Mouse (Mus musculus) CH12.LX (cell line): ENCODE results near the gene Snx30. TPM values are rescaled to one million over a fixed set of nuclear protein-coding genes. Genes with fewer than 3 reads are reported as not detected.

ENCODE experiments used
- DNase-seq: peaks from one replicate; pipeline ENCODE4 v3.0.0-alpha.2; 2013; ENCODE audit errors: extremely low read depth
- H3K27ac ChIP-seq: 2 replicates; pipeline ENCODE4 v1.5.1; 2012; ENCODE audit warnings: low read depth, mild to moderate bottlenecking, control low read depth, moderate library complexity; ENCODE audit not compliant: insufficient read depth
- H3K27me3 ChIP-seq: replicated peaks from 2 replicates; pipeline ENCODE3; 2012; ENCODE audit warnings: inconsistent platforms
- H3K36me3 ChIP-seq, 2 experiments: replicated peaks in 1 of 2; 2 replicates each; pipeline versions ENCODE3 to v1.6.1; 2012; ENCODE audit warnings: inconsistent platforms in 1 of 2, low read length in 1 of 2, mild to moderate bottlenecking in 1 of 2, mixed read lengths in 1 of 2, moderate library complexity in 1 of 2; ENCODE audit not compliant: control insufficient read depth in 1 of 2, insufficient read depth in 1 of 2
- H3K4me1 ChIP-seq, 2 experiments: 2 replicates each; pipeline ENCODE4 v1.6.1; 2012; ENCODE audit warnings: inconsistent platforms in 1 of 2, moderate library complexity in 1 of 2; ENCODE audit not compliant: insufficient read depth in 2 of 2, control insufficient read depth in 1 of 2
- H3K4me2 ChIP-seq: 2 replicates; pipeline ENCODE4 v1.6.1; 2012; ENCODE audit warnings: low read depth, mild to moderate bottlenecking, control low read depth; ENCODE audit not compliant: poor library complexity, insufficient read depth, severe bottlenecking
- H3K4me3 ChIP-seq, 3 experiments: fragments of 150-350 bp in 1 of 3; sonication (generic) in 1 of 3; replicated peaks in 1 of 3; 2 replicates each; pipeline versions ENCODE3 to v1.5.1; 2011 to 2012; ENCODE audit warnings: low read depth in 2 of 3, low read length in 2 of 3, mild to moderate bottlenecking in 2 of 3, moderate library complexity in 2 of 3, control low read depth in 1 of 3, improper control_type of control experiment in 1 of 3, inconsistent platforms in 1 of 3, mixed read lengths in 1 of 3; ENCODE audit not compliant: poor library complexity in 1 of 3
- H3K79me2 ChIP-seq: replicated peaks from 2 replicates; pipeline ENCODE4 v1.6.1; 2012; ENCODE audit warnings: mild to moderate bottlenecking, moderate library complexity; ENCODE audit not compliant: control insufficient read depth, poor library complexity, insufficient read depth, severe bottlenecking; ENCODE audit errors: extremely low read depth
- H3K9ac ChIP-seq: 2 replicates; pipeline ENCODE4 v1.6.1; 2012; ENCODE audit warnings: low read depth, mild to moderate bottlenecking, control low read depth, moderate library complexity; ENCODE audit not compliant: insufficient read depth
- H3K9me3 ChIP-seq: replicated peaks from 2 replicates; pipeline ENCODE3; 2012; ENCODE audit warnings: low read length, inconsistent platforms, mixed read lengths
- CHD2 ChIP-seq: IDR thresholded peaks from 2 replicates; pipeline ENCODE4 v1.6.1; 2011; ENCODE audit warnings: low read length, improper control_type of control experiment
- CTCF ChIP-seq, 2 experiments: IDR thresholded peaks in 1 of 2; conservative IDR thresholded peaks in 1 of 2; 2 replicates each; pipeline ENCODE4 v1.5.1; 2011 to 2012; ENCODE audit warnings: low read depth in 2 of 2, low read length in 2 of 2, improper control_type of control experiment in 1 of 2, inconsistent platforms in 1 of 2, mild to moderate bottlenecking in 1 of 2, moderate library complexity in 1 of 2
- E2F4 ChIP-seq: IDR thresholded peaks from 2 replicates; pipeline ENCODE4 v1.6.1; 2011; ENCODE audit warnings: low read depth, low read length, improper control_type of control experiment; ENCODE audit not compliant: insufficient replicate concordance
- EP300 ChIP-seq: IDR thresholded peaks from 2 replicates; pipeline ENCODE4 v1.6.1; 2011; ENCODE audit warnings: low read length, improper control_type of control experiment
- HCFC1 ChIP-seq: IDR thresholded peaks from 2 replicates; pipeline ENCODE4 v1.6.1; 2012; ENCODE audit warnings: low read depth, mild to moderate bottlenecking, inconsistent platforms, low read length, improper control_type of control experiment
- IRF4 ChIP-seq: IDR thresholded peaks from 2 replicates; pipeline ENCODE4 v1.6.1; 2014; ENCODE audit warnings: low read depth, mild to moderate bottlenecking, inconsistent platforms, low read length, improper control_type of control experiment
- KAT2A ChIP-seq: IDR thresholded peaks from 2 replicates; pipeline ENCODE4 v1.6.1; 2012; ENCODE audit warnings: low read length, improper control_type of control experiment, inconsistent platforms; ENCODE audit not compliant: insufficient replicate concordance
- MAFK ChIP-seq: IDR thresholded peaks from 2 replicates; pipeline ENCODE4 v1.6.1; 2011; ENCODE audit warnings: low read length, improper control_type of control experiment; ENCODE audit not compliant: insufficient replicate concordance
- MAX ChIP-seq: IDR thresholded peaks from 2 replicates; pipeline ENCODE4 v1.6.1; 2011; ENCODE audit warnings: low read length, improper control_type of control experiment
- MAZ ChIP-seq: IDR thresholded peaks from 2 replicates; pipeline ENCODE4 v1.6.1; 2012; ENCODE audit warnings: low read depth, mild to moderate bottlenecking, inconsistent platforms, low read length, improper control_type of control experiment, moderate library complexity
- NRF1 ChIP-seq: IDR thresholded peaks from 2 replicates; pipeline ENCODE4 v1.6.1; 2014; ENCODE audit warnings: low read depth, mild to moderate bottlenecking, inconsistent platforms, low read length, improper control_type of control experiment, moderate library complexity
- PAX5 ChIP-seq: IDR thresholded peaks from 2 replicates; pipeline ENCODE4 v1.6.1; 2012; ENCODE audit warnings: low read length, inconsistent platforms, mixed read lengths
- POLR2A ChIP-seq: IDR thresholded peaks from 2 replicates; pipeline ENCODE4 v1.6.1; 2011; ENCODE audit warnings: low read depth, mild to moderate bottlenecking, improper control_type of control experiment, low read length
- SMC3 ChIP-seq: IDR thresholded peaks from 2 replicates; pipeline ENCODE4 v1.6.1; 2011; ENCODE audit warnings: low read depth, low read length, improper control_type of control experiment
- TBP ChIP-seq: conservative IDR thresholded peaks from 2 replicates; pipeline ENCODE4 v1.6.1; 2011; ENCODE audit warnings: low read depth, low read length, improper control_type of control experiment
- UBTF ChIP-seq: IDR thresholded peaks from 2 replicates; pipeline ENCODE4 v1.6.1; 2012; ENCODE audit warnings: low read depth, mild to moderate bottlenecking, inconsistent platforms, low read length, improper control_type of control experiment, moderate library complexity
- USF1 ChIP-seq: IDR thresholded peaks from 2 replicates; pipeline ENCODE4 v1.6.1; 2014; ENCODE audit warnings: low read depth, mild to moderate bottlenecking, inconsistent platforms, low read length, improper control_type of control experiment
- USF2 ChIP-seq: conservative IDR thresholded peaks from 2 replicates; pipeline ENCODE4 v1.6.1; 2011; ENCODE audit warnings: low read depth, low read length, improper control_type of control experiment
- ZC3H11A ChIP-seq: IDR thresholded peaks from 2 replicates; pipeline ENCODE4 v1.6.1; 2012; ENCODE audit warnings: low read depth, mild to moderate bottlenecking, inconsistent platforms, low read length, improper control_type of control experiment
- ZMIZ1 ChIP-seq: IDR thresholded peaks from 2 replicates; pipeline ENCODE4 v1.6.1; 2012; ENCODE audit warnings: low read depth, mild to moderate bottlenecking, inconsistent platforms, low read length, improper control_type of control experiment
- ZNF384 ChIP-seq: IDR thresholded peaks from 2 replicates; pipeline ENCODE4 v1.6.1; 2012; ENCODE audit warnings: low read depth, low read length, improper control_type of control experiment, inconsistent platforms
- dilution Hi-C: fragments of 300-500 bp; cut with MboI; formaldehyde crosslinking; loops from 2 replicates; pipeline ENCODE4 v1.14.3; 2020; ENCODE audit warnings: low sequenced_read_pairs; ENCODE audit not compliant: extremely low pct_unique_long_range_greater_than_20kb, extremely low pct_ligation_motif_present
- in situ Hi-C: fragments of 300-500 bp; cut with MboI; formaldehyde crosslinking; loops from 3 replicates; pipeline ENCODE4 v1.14.3; 2019; ENCODE audit warnings: low sequenced_read_pairs, low pct_ligation_motif_present, low pct_unique_long_range_greater_than_20kb, mixed read lengths
- polyA plus RNA-seq: library from polyadenylated mRNA; unstranded; fragments of >175 nt; gene quantifications from 2 replicates; pipeline ENCODE4 v1.2.1, GENCODE M21; 2012; ENCODE audit warnings: low read depth; ENCODE audit not compliant: insufficient read length
- total RNA-seq, 2 experiments: library from RNA; depleted of rRNA; stranded (reverse); fragments of 300-350 nt in 1 of 2; fragments of >200 nt in 1 of 2; gene quantifications; 2 replicates each; pipeline ENCODE4 v1.2.3; 2012 to 2014

Gene Snx30
- total and polyA plus RNA-seq, 3 experiments, result 7.9 to 16.9 (median 8.4) TPM

DNA sequence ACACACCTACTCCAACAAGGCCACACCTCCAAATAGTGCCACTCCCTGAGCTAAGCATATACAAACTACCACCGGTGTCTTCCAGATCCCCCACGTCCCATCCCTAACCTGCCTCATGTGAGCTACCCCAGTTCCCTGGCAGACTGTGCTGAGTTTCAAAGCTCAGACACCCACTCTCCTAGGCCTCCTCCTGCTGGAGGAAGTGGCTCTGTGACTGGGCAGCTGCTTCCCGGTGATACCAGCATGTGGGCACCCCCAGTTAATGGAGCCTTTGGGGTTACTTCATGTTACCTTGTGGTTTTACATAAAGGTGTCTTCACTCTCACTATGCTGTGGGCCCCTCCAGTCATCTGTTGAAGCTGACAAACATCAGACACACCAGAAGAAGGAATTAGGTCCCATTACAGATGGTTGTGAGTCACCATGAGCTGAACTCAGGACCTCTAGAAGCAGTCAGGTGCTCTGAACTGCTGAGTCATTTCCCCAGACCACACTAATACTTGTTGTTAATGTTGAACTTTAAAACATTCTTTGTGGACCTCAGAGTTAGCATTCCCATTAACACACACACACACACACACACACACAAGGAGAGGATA, 89.4 kb downstream of the Snx30 start (continued):
- no peak for TF ChIP-seq MAX
- TF ChIP-seq CHD2, result no peak
- TF ChIP-seq UBTF, result no peak
- peak; percentile 38; the same call in 1 of the 2 replicates for TF ChIP-seq IRF4
- TF ChIP-seq USF2, result no peak
- no peak for TF ChIP-seq PAX5
- TF ChIP-seq USF1, result no peak
- no peak for TF ChIP-seq SMC3
- TF ChIP-seq TBP, result no peak
- no peak for TF ChIP-seq KAT2A
- TF ChIP-seq E2F4, result no peak
- peak; percentile 54; the same call in 1 of the 2 replicates for TF ChIP-seq EP300
- TF ChIP-seq ZC3H11A, result no peak

DNA sequence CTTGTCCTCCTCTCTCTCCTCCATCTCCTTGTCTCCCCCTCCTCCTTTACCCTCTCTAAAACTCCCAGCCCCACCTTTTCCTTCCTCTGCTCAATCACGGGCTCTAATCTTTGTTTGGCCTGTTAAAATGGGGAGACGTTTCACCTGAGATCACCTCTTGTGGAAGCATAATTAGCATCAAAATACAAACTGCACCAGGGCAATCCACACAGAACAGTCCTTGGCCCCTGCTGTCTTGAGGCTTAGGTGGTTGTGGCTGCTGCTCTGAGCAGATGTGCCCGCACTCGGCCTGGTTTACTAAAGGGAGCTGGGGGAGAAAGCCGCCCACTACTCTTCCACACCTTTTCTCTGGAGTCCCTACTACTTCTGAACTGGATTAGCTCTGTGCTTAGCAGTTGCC, 90.4 kb downstream of the Snx30 start:
- no peak overlapping the region for H3K27ac ChIP-seq
- peaks cover 54 to 99% of the 10 kb centered on the region in 2 experiments for H3K36me3 ChIP-seq
- no peak overlapping the region for H3K9ac ChIP-seq
- TF ChIP-seq ZC3H11A (no peak), MAZ (no peak), CTCF (conservative IDR thresholded peaks at IDR 0.05 in 1 of 2, IDR thresholded peaks at IDR 0.05 in 1 of 2; ENCODE audit: low read depth in 2 of 2, low read length in 2 of 2) (no peak), USF1 (no peak), ZNF384 (no peak), USF2 (no peak), POLR2A (no peak), NRF1 (no peak)
- no peak overlapping the region for H3K4me3 ChIP-seq
- in situ Hi-C loops (no loop called here), dilution Hi-C loops (no loop called here)
- no peaks in the 10 kb centered on the region for H3K9me3 ChIP-seq
- peaks cover 2 to 17% of the 10 kb centered on the region in 2 experiments; a peak in 3 of 4 replicates for H3K4me1 ChIP-seq
- H3K79me2 ChIP-seq, result no peaks in the 10 kb centered on the region
- no peak for DNase-seq
- H3K27me3 ChIP-seq, result no peaks in the 10 kb centered on the region
- H3K4me2 ChIP-seq, result no peak overlapping the region

DNA sequence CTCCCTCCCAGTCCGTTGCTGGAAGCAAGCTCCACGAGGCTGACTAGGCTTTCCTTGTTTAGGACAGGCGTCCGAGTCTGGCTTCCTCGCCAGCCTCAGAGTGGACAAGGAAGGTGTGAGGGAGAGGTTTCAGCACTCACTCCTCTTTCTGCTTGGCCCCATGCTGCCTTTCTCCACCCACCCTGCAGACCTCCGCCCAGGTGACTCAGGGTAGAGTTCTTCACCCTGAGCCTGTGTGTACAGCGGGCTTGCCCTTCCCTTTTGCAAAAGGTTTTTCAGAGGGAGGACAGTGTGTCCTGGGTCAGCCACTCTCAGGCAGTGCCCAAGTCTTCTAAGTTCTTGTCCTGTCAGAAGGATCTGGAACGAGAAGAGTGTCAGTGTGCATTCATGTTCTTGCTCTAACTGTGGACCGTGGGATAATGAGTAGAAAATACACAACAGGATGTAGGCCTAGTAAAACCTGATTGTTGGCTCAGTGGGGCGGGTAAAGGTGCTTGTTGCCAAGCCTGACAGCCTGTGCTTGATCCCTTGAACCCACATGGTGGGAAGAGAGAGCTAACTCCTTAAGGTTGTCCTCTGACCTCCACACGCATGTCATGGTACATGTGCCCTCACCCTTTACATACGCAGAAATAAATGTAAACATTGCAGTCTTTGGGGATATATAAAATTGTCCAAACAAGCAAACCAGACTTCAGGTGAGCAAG, 92.3 kb downstream of the Snx30 start:
- Histone ChIP-seq H3K27ac (no peak overlapping the region), H3K4me1 (peaks cover 2 to 17% of the 10 kb centered on the region in 2 experiments; a peak in 3 of 4 replicates), H3K27me3 (no peaks in the 10 kb centered on the region), H3K79me2 (no peaks in the 10 kb centered on the region), H3K4me2 (no peak overlapping the region), H3K36me3 (peaks cover 50 to 95% of the 10 kb centered on the region in 2 experiments), H3K9ac (no peak overlapping the region), H3K9me3 (no peaks in the 10 kb centered on the region), H3K4me3 (no peak overlapping the region)
- DNase-seq, result no peak
- in situ Hi-C loops, result no loop called here
- dilution Hi-C loops, result no loop called here
- TF ChIP-seq HCFC1 (no peak), PAX5 (no peak), ZMIZ1 (no peak), MAFK (no peak)
